Mouse (Mus musculus) layer of hippocampus, adult 2 months (tissue): ENCODE data around the gene Ensa. TPM values are rescaled to one million over a fixed set of nuclear protein-coding genes. Genes with fewer than 3 reads are reported as not detected.

Experiments used
- DNase-seq, 2 experiments: peaks; one replicate each; pipeline ENCODE4 v3.0.0; 2022; ENCODE audit warnings: low spot score in 2 of 2
- H3K27ac ChIP-seq: fragments of 200-600 bp; 2 replicates; pipeline ENCODE4 v1.8.1; 2022
- H3K4me3 ChIP-seq: fragments of 200-600 bp; 2 replicates; pipeline ENCODE4 v1.8.1; 2022; ENCODE audit warnings: mild to moderate bottlenecking
- CTCF ChIP-seq: fragments of 200-600 bp; conservative IDR thresholded peaks from 2 replicates; pipeline ENCODE4 v1.8.1; 2022; ENCODE audit warnings: antibody characterized with exemption, mild to moderate bottlenecking, moderate library complexity
- total RNA-seq, 2 experiments: library from RNA; stranded (reverse); gene quantifications; 2 replicates each; pipeline ENCODE4 v1.2.3; 2021

Ensa gene
- total RNA-seq, 2 experiments from 2014 or later: 302 to 322 TPM

- Histone ChIP-seq H3K4me3 (peak overlapping the region; percentile 89), H3K27ac (peak overlapping the region; percentile 99)
- no peak for TF ChIP-seq CTCF
- peak; percentile 60 to 90 for DNase-seq
Observed at GRCm38 (mm10) chr3:95627763-95628162, 3.0 kb downstream of the Ensa start.

GRCm38 (mm10) chr3:95629755-95630154 is 5.0 kb downstream of the Ensa start:
- TF ChIP-seq CTCF: no peak
- Histone ChIP-seq H3K4me3 (peak overlapping the region; percentile 8; the same call in 1 of the 2 replicates), H3K27ac (peak overlapping the region; percentile 99)
- DNase-seq: peak; percentile 78 to 88

GRCm38 (mm10) chr3:95630856-95631255 is 6.1 kb downstream of the Ensa start:
- H3K4me3 ChIP-seq: no peak overlapping the region
- no peak for DNase-seq
- TF ChIP-seq CTCF: no peak
- H3K27ac ChIP-seq: peak overlapping the region; percentile 99

GRCm38 (mm10) chr3:95631304-95631703 is 6.5 kb downstream of the Ensa start:
- no peak for DNase-seq
- Histone ChIP-seq H3K4me3 (no peak overlapping the region), H3K27ac (peak overlapping the region; percentile 99; the same call in 1 of the 2 replicates)
- no peak for TF ChIP-seq CTCF

- no peak for DNase-seq
- TF ChIP-seq CTCF: peak; percentile 80
- Histone ChIP-seq H3K4me3 (no peak overlapping the region), H3K27ac (peak overlapping the region; percentile 99; the same call in 1 of the 2 replicates)
Observed at GRCm38 (mm10) chr3:95632648-95633588, 8.1 kb downstream of the Ensa start.

- no peak overlapping the region for H3K27ac ChIP-seq
- H3K4me3 ChIP-seq: no peak overlapping the region
- DNase-seq: no peak
- TF ChIP-seq CTCF: no peak
Observed at GRCm38 (mm10) chr3:95635636-95636035, 10.8 kb downstream of the Ensa start.

GRCm38 (mm10) chr3:95636072-95636471 is 11.3 kb downstream of the Ensa start:
- H3K4me3 ChIP-seq: no peak overlapping the region
- DNase-seq: no peak
- no peak for TF ChIP-seq CTCF
- H3K27ac ChIP-seq: no peak overlapping the region

- no peak overlapping the region for H3K4me3 ChIP-seq
- TF ChIP-seq CTCF: peak; percentile 60
- DNase-seq: no peak
- H3K27ac ChIP-seq: no peak overlapping the region
Observed at GRCm38 (mm10) chr3:95639694-95640093, 14.9 kb downstream of the Ensa start.

GRCm38 (mm10) chr3:95643097-95643496 is 18.3 kb downstream of the Ensa start:
- no peak overlapping the region for H3K4me3 ChIP-seq
- DNase-seq: no peak
- no peak overlapping the region for H3K27ac ChIP-seq
- TF ChIP-seq CTCF: no peak

- peak overlapping the region; percentile 57; the same call in 1 of the 2 replicates for H3K27ac ChIP-seq
- no peak overlapping the region for H3K4me3 ChIP-seq
- TF ChIP-seq CTCF: no peak
- no peak for DNase-seq
Observed at GRCm38 (mm10) chr3:95645313-95646235, 20.8 kb downstream of the Ensa start.

GRCm38 (mm10) chr3:95648016-95648415 is 23.2 kb downstream of the Ensa start:
- no peak overlapping the region for H3K4me3 ChIP-seq
- TF ChIP-seq CTCF: no peak
- DNase-seq: no peak
- H3K27ac ChIP-seq: no peak overlapping the region

GRCm38 (mm10) chr3:95650276-95651032 is 25.7 kb downstream of the Ensa start:
- no peak for TF ChIP-seq CTCF
- Histone ChIP-seq H3K27ac (peak overlapping the region; percentile 21), H3K4me3 (no peak overlapping the region)
- no peak for DNase-seq
